Mouse (Mus musculus) heart, embryonic 13.5 days (tissue): ENCODE results near the gene Smim14. TPM values are rescaled to one million over a fixed set of nuclear protein-coding genes. Genes with fewer than 3 reads are reported as not detected.
A peak's percentile ranks its signal among the peaks of the same experiment; 100 is the strongest.

ENCODE experiments used
- ATAC-seq: fragments of 200-750 bp; cut with Nextera tagmentation; 2 replicates; pipeline ENCODE4 v1.8.0; 2017; ENCODE audit warnings: moderate TSS enrichment; ENCODE audit not compliant: insufficient number of reproducible peaks, low FRiP score, low TSS enrichment; ENCODE audit errors: extremely low read depth
- H3K27ac ChIP-seq: fragments of 300-500 bp; sonication (generic); replicated peaks from 2 replicates; pipeline ENCODE4 v1.5.1; 2015; ENCODE audit warnings: moderate library complexity, mild to moderate bottlenecking, inconsistent platforms
- H3K27me3 ChIP-seq: fragments of 300-500 bp; sonication (generic); replicated peaks from 2 replicates; pipeline ENCODE4 v1.6.1; 2015; ENCODE audit warnings: mild to moderate bottlenecking, inconsistent platforms
- H3K36me3 ChIP-seq: fragments of 300-500 bp; sonication (generic); 2 replicates; pipeline ENCODE4 v1.6.1; 2015; ENCODE audit warnings: mild to moderate bottlenecking, inconsistent platforms
- H3K4me1 ChIP-seq: fragments of 300-500 bp; sonication (generic); 2 replicates; pipeline ENCODE4 v1.6.1; 2015; ENCODE audit warnings: inconsistent platforms
- H3K4me2 ChIP-seq: fragments of 300-500 bp; sonication (generic); 2 replicates; pipeline ENCODE4 v1.6.1; 2015; ENCODE audit warnings: inconsistent platforms, mild to moderate bottlenecking, moderate library complexity
- H3K4me3 ChIP-seq: fragments of 300-500 bp; sonication (generic); 2 replicates; pipeline ENCODE4 v1.5.1; 2015; ENCODE audit warnings: moderate library complexity, mild to moderate bottlenecking, inconsistent platforms
- H3K9ac ChIP-seq: fragments of 300-500 bp; sonication (generic); 2 replicates; pipeline ENCODE4 v1.6.1; 2015; ENCODE audit warnings: inconsistent platforms, mild to moderate bottlenecking, moderate library complexity
- H3K9me3 ChIP-seq: fragments of 300-500 bp; sonication (generic); 2 replicates; pipeline ENCODE4 v1.6.1; 2016; ENCODE audit warnings: inconsistent platforms
- WGBS: fragments of 180-500 bp; shearing (Covaris S2); methylation state at CpG from one replicate; pipeline ENCODE4 v1.1.7; 2015; ENCODE audit warnings: mixed read lengths; 5-methylcytosine and 5-hydroxymethylcytosine counted together
- polyA plus RNA-seq: library from polyadenylated mRNA; unstranded; fragments of >200 nt; fragmentation: Nextera tagmentation; extraction: Ambion mirVana; gene quantifications from 2 replicates; pipeline ENCODE4 v1.2.1, GENCODE M21; 2015

Gene Smim14
- polyA plus RNA-seq, 1 experiment from 2014 or later = 100 TPM

DNA sequence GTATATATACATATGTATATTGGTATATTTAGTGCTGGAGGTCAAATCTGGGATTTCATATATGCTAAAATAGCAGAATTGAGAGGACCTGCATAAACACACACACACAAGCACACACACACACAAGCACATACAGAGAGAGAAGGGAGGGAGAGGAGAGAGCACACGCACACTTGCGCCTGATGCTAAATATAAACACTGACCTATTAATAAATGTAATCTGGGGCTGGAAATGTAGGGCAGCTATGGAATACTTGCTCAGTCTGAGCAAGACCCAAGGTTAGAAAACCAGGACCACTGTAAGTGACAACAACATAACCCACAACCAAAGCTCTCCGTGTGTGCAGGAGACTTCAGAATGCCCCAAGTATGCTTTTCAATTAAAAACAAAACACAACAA lies 77.5 kb downstream of the Smim14 start:
- no peaks in the 10 kb centered on the region for H3K27me3 ChIP-seq
- peaks cover 63% of the 10 kb centered on the region for H3K4me1 ChIP-seq
- ATAC-seq = no peak
- 48% methylated on average over 3 of the region's 3 CpGs for WGBS
- H3K36me3 ChIP-seq = peaks cover 28% of the 10 kb centered on the region
- H3K9ac ChIP-seq = peak overlapping the region; percentile 21; the same call in 1 of the 2 replicates
- peak overlapping the region; percentile 81 for H3K27ac ChIP-seq
- H3K4me3 ChIP-seq = no peak overlapping the region
- H3K9me3 ChIP-seq = no peaks in the 10 kb centered on the region
- peak overlapping the region; percentile 31 for H3K4me2 ChIP-seq

DNA sequence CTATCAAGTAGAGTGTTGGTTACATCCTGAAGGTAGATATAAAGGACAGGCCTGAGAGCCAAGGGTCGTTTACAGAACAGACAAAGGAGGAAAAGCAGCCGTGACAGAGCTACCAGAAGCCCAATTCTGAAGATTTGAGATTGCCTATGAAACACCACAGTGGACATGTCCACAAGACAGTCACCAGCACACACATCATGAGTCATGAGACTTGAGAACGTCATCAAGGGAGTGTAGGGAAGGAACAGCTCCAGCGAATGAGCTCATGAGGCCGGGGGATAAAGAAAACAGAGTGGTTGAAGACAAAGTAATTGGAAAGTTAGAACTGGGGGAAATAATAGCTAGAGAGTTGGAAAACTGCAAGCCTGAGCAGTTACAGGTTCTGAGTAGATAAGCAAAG lies 79.1 kb downstream of the Smim14 start:
- Histone ChIP-seq H3K36me3 (peaks cover 21% of the 10 kb centered on the region), H3K4me2 (no peak overlapping the region), H3K9me3 (no peaks in the 10 kb centered on the region), H3K27me3 (no peaks in the 10 kb centered on the region), H3K27ac (peak overlapping the region; percentile 85), H3K4me3 (no peak overlapping the region), H3K9ac (peak overlapping the region; percentile 47; the same call in 1 of the 2 replicates), H3K4me1 (peaks cover 65% of the 10 kb centered on the region)
- ATAC-seq = no peak
- WGBS = 32% methylated on average over 5 of the region's 5 CpGs

DNA sequence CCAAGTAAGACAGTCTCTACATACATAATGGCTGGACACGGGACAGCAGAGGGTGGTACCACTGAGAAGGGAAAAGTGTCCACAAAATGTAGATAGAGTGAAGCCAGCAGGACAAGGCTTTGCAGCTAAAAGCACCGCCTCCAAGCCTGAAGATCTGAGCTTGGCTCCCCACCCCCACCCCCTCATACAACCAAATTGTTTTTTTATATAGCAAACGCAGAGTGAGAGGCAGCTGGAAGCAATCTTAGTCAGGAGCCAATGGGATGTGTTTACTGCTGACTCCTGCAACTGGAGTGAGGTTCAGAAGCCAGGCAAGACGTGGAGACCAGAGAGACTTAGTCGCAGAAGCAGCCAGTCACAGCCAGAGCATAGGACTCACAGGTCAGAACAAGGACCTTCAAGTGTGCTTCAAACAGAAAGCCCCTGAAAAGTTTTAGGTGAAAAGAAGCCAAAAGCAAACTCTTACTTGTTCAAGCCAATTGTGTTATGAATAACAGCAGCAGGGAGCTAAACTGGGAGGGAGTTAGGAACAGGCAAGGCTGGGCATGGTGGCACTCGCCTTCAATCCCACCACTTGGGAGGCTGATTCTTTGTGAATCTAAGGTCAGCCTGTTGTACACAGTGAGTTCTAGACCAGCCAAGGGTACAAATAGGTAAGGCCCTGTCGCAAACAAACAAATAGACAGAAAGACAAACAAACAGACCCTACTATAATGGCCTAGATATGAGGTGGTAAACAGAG lies 79.7 kb downstream of the Smim14 start:
- peak overlapping the region; percentile 24; the same call in 1 of the 2 replicates for H3K9ac ChIP-seq
- no peak overlapping the region for H3K4me3 ChIP-seq
- H3K36me3 ChIP-seq = peaks cover 23% of the 10 kb centered on the region
- WGBS = 53% methylated on average over 7 of the region's 7 CpGs
- no peak overlapping the region for H3K4me2 ChIP-seq
- H3K27ac ChIP-seq = peak overlapping the region; percentile 85
- peaks cover 65% of the 10 kb centered on the region for H3K4me1 ChIP-seq
- no peaks in the 10 kb centered on the region for H3K27me3 ChIP-seq
- no peak for ATAC-seq
- H3K9me3 ChIP-seq = no peaks in the 10 kb centered on the region

DNA sequence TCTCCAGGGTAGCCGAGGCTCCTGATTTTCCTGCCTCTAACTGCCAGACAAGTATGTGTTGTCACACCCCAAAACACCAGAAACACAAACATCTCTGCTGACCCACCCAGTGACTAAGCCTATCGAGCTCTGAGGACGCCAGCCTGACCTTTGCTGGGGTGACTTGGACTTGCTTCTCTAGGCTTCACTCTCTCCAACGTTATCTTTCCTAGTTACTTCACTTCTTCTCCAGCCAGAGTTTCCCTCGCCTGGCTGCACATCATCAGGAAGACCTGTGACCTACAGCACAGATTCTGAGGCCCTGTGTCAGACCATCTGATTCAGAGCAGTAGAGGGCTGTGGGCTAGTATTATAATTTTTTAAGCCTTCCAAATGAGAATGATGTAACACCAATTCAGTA lies 82.2 kb downstream of the Smim14 start:
- peaks cover 28% of the 10 kb centered on the region for H3K36me3 ChIP-seq
- 0 out of 2 replicates have a peak overlapping the region, but pooled peaks have one; percentile 33 for H3K9ac ChIP-seq
- no peaks in the 10 kb centered on the region for H3K9me3 ChIP-seq
- H3K4me2 ChIP-seq = no peak overlapping the region
- H3K4me1 ChIP-seq = peaks cover 54% of the 10 kb centered on the region
- H3K27me3 ChIP-seq = no peaks in the 10 kb centered on the region
- peak overlapping the region; percentile 85 for H3K27ac ChIP-seq
- 20% methylated on average over 5 of the region's 5 CpGs for WGBS
- H3K4me3 ChIP-seq = no peak overlapping the region
- ATAC-seq = no peak

DNA sequence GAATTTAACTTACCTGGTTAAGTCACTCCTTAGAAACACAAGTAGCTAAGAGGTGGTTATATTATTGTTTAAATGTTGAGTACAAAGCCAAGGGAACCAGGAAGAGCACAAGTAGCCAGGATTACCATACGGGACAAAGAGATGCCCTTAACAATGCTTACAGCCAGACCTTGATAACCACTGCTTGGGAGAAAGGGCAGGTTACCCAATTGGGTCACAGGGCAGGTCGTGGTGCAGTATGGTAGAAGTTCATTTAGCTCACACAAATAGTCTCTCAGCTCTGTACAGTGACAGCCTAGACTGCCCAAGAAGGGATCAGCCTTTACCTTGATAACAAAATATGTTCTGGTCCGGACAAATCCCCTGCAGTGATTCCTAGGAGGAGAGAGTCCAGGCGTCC lies 88.0 kb downstream of the Smim14 start:
- ATAC-seq = no peak
- Histone ChIP-seq H3K4me1 (peaks cover 13% of the 10 kb centered on the region), H3K36me3 (peaks cover 54% of the 10 kb centered on the region), H3K9me3 (no peaks in the 10 kb centered on the region), H3K4me3 (no peak overlapping the region), H3K4me2 (no peak overlapping the region), H3K9ac (no peak overlapping the region), H3K27me3 (no peaks in the 10 kb centered on the region), H3K27ac (no peak overlapping the region)
- WGBS = 70% methylated on average over 4 of the region's 4 CpGs

DNA sequence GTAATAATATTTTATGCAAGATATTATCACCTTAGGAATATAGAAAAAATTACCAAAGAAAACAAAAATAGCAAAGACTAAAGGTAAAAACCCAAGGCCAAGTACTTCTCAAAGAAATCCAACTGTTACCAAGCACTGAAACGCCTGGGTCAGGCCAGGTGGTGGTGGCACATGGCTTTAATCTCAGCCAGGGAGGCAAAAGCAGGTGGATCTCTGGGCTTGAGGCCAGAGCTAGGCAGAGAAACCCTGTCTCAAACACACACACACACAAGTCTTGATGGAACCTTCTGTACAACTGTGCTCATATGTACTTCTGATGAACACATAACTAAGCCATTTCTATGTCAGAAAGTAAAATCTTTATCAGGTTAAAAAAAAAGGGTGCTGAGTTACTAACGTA lies 89.2 kb downstream of the Smim14 start:
- no peak for ATAC-seq
- Histone ChIP-seq H3K4me3 (no peak overlapping the region), H3K9me3 (no peaks in the 10 kb centered on the region), H3K27me3 (no peaks in the 10 kb centered on the region), H3K36me3 (peaks cover 49% of the 10 kb centered on the region), H3K4me2 (no peak overlapping the region), H3K27ac (no peak overlapping the region), H3K4me1 (peaks cover 21% of the 10 kb centered on the region), H3K9ac (no peak overlapping the region)
- WGBS = 74% methylated on average over 2 of the region's 2 CpGs

DNA sequence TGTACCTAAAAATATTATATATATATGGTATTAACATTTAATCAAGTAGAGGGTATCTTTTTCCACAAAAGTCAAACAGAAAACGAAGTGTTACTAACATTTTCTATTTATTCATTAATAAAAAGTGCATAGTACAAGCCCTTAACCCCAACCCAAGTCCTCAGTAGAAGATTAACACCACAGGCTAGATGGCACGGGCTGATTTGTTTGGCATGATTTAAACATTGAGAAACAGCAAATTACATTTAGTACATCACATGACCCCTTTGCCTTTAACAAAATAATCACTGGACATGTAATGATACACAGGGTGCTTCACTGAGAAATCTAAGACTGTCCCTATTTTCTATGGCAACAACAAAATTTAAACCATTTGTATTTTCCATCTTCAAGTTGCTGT lies 90.2 kb downstream of the Smim14 start:
- Histone ChIP-seq H3K4me1 (peaks cover 21% of the 10 kb centered on the region), H3K9me3 (no peaks in the 10 kb centered on the region), H3K9ac (no peak overlapping the region), H3K27ac (no peak overlapping the region), H3K27me3 (no peaks in the 10 kb centered on the region), H3K4me2 (no peak overlapping the region), H3K4me3 (no peak overlapping the region), H3K36me3 (peaks cover 46% of the 10 kb centered on the region)
- WGBS = 83% methylated on average over 2 of the region's 2 CpGs
- ATAC-seq = no peak

DNA sequence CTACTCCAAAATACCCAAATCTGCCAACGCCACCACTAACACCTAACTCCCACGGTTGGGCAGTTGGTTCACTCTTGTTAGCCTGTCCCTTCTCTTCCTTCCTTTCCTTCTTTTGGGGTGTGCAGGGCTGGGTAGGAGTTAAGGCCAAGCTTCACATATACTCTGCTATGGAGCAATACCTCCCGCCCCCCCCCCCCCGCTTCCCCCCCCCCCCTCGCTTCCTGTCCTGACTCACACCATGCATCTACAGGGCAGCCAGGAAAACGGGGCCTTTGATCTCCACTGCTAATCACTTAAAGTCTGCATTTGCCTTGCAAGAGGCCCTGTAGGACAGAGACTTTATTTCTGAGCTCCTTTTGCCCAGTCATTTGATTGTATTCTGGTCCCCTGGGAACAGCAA lies 92.0 kb downstream of the Smim14 start:
- Histone ChIP-seq H3K9ac (no peak overlapping the region), H3K4me1 (peaks cover 21% of the 10 kb centered on the region), H3K27ac (peak overlapping the region; percentile 24; the same call in 1 of the 2 replicates), H3K27me3 (no peaks in the 10 kb centered on the region), H3K9me3 (no peaks in the 10 kb centered on the region), H3K4me3 (no peak overlapping the region), H3K36me3 (peaks cover 35% of the 10 kb centered on the region), H3K4me2 (no peak overlapping the region)
- WGBS = 29% methylated on average over 3 of the region's 6 CpGs
- no peak for ATAC-seq

DNA sequence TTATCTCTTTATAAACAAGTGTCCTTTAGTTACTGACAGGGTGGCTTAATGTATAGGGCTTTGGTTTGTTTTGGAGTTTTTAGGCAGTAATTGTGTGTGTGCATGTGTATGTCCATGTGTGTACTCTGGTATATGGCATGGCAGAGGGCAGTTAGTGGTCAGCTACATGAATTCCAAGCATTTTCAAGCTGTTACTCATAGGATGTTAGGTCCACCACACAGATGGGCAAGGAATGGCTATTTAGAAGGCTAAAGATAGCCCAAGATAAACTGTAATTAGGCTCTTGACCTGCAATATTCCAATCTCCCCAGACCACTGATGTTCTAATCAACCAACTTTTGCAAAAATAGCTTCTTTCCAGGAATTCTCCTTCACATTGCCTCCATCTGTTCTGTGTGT lies 98.9 kb downstream of the Smim14 start:
- no peaks in the 10 kb centered on the region for H3K27me3 ChIP-seq
- H3K9ac ChIP-seq = no peak overlapping the region
- H3K36me3 ChIP-seq = peaks cover 7% of the 10 kb centered on the region; the same call in 1 of the 2 replicates
- no peak overlapping the region for H3K4me3 ChIP-seq
- no peak for ATAC-seq
- H3K9me3 ChIP-seq = no peaks in the 10 kb centered on the region
- H3K4me2 ChIP-seq = no peak overlapping the region
- H3K4me1 ChIP-seq = peaks cover 44% of the 10 kb centered on the region
- H3K27ac ChIP-seq = no peak overlapping the region

DNA sequence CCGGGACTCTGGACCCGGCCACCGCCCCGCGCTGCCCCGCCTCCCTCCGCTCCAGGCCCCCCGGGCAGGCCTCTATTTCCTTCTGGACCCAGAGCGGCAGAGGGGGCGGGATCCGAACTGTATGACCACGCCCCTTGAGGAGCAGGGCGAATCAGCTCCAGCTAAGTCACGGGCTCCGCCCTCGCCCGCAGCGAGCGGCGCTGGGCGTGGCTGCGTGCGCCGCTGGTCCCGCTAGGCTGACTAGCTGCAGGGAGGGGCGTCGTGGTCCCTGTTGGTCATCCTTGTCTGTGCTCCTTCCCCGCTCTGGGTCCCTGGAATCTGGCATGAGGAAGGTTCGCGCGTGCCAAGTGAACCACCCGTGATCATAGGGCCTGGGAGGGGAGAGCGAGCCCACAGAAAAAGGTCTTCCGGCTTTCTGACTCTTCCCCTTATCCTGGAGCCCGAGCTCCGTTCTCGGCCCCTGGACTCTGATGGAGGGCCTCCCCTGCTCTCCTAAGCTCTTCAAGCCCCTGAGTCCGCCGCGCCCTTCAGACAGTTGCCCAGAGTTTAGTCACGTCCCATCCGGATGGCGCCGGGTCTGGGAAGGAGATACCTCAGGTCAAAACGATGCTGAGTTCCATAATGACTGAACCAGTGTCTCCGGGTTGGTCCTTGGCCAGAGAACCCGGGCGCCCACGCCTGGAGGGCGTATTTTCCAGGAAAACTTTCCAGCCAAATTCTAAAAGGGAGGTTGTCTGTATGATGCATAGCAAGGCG lies 101.0 kb downstream of the Smim14 start, which contains the start of gene Ugdh:
TSS of gene Ugdh (minus strand) at position 144 of the 756 bp plus-strand sequence.
- peaks cover 58% of the 10 kb centered on the region for H3K4me1 ChIP-seq
- H3K36me3 ChIP-seq = no peaks in the 10 kb centered on the region
- no peaks in the 10 kb centered on the region for H3K27me3 ChIP-seq
- peak within 1 kb of the TSS; percentile 80 for H3K4me2 ChIP-seq
- H3K4me3 ChIP-seq = peak within 1 kb of the TSS; percentile 90
- ATAC-seq = peak; percentile 98
- no peaks in the 10 kb centered on the region for H3K9me3 ChIP-seq
- WGBS = under 1% methylated on average over 51 of the region's 51 CpGs
- peak within 1 kb of the TSS; percentile 94 for H3K9ac ChIP-seq
- peak within 1 kb of the TSS; percentile 95 for H3K27ac ChIP-seq

DNA sequence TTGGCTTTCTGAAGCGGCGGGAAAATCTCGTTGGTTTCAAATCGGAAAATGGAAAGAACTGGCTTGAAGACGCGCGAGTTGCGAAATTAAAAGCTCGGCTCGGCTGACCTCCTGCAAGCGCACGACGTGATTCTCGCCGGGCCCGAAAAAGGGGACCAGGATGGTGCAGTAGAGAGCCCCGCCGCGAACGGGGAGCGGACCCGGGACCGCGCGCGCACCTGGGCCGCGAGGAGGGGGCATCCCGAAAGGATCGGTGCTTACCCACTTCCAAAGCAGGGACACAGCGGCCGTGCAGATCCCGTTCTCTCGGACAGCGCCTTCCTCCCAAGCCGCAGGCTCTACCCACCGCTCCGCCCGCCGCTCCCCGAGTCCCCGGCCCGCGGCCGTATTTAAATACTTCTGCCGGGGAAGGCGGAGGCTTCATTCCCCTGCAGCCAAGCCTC lies 101.6 kb downstream of the Smim14 start:
- H3K36me3 ChIP-seq = peaks cover 1% of the 10 kb centered on the region; the same call in 1 of the 2 replicates
- WGBS = under 1% methylated on average over 46 of the region's 47 CpGs
- H3K4me1 ChIP-seq = peaks cover 60% of the 10 kb centered on the region

More for the DNA sequence above, 101.6 kb downstream of the Smim14 start:
- Histone ChIP-seq H3K27me3 (no peaks in the 10 kb centered on the region), H3K9ac (peak overlapping the region; percentile 94), H3K27ac (peak overlapping the region; percentile 95), H3K4me2 (peak overlapping the region; percentile 80), H3K9me3 (no peaks in the 10 kb centered on the region), H3K4me3 (peak overlapping the region; percentile 90)
- no peak for ATAC-seq
